Mouse (Mus musculus): ENCODE results near the gene Syk.

DNA sequence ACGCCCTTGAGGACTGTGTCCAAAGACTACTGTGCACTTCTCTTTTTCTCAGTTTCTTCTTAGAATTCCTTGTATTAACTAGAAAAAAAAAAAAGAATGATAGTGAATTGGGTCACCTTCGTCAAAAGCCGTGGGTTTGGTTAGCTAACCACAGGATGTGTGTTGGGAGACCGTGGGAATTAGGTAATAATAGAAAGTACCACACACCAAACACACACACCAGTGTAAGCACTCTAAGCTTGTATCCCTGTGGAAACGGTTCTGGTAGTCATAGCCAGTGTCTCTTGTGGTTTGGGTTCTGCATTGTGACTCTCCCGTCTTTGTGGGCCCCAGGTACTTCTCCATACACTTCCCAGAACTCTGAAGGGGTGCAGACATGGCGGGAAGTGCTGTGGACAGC lies 27.5 kb downstream of the Syk start:
- no peak for TF ChIP-seq CTCF (IDR thresholded peaks at IDR 0.05; ENCODE audit: low read depth, low read length)
- no peak for TF ChIP-seq POLR2A (IDR thresholded peaks at IDR 0.05; ENCODE audit: insufficient read depth, low read length)
- no peak for TF ChIP-seq EP300 (IDR thresholded peaks at IDR 0.05; ENCODE audit: insufficient read depth, low read depth, low read length)

Measured in ES-Bruce4 (cell line).